Mouse (Mus musculus) kidney, adult 8-10 months (tissue): Measurements from ENCODE around the gene Adamtsl4.
"Not testable (repeated sequence)": the region's sequence is repeated elsewhere in the genome, so short reads cannot be mapped to it uniquely, and the experiment has no call there.

Source experiments
- DNase-seq, 2 experiments: peaks; one replicate each; pipeline ENCODE4 v3.0.0; 2022

Gene Adamtsl4

GRCm38 (mm10) chr3:95675301-95676092 lies 12.2 kb downstream of the Adamtsl4 start:
- DNase-seq, result peak; percentile 86 to 90

GRCm38 (mm10) chr3:95674812-95675211 lies 12.9 kb downstream of the Adamtsl4 start:
- peak; percentile 65 to 74 for DNase-seq

- peak; percentile 76 to 84 for DNase-seq
These were observed 13.5 kb downstream of the Adamtsl4 start for GRCm38 (mm10) chr3:95674236-95674635.

- no peak for DNase-seq
These were observed 14.0 kb downstream of the Adamtsl4 start for GRCm38 (mm10) chr3:95673707-95674211.

GRCm38 (mm10) chr3:95672861-95673706 lies 14.6 kb downstream of the Adamtsl4 start:
- DNase-seq, result no peak

- no peak for DNase-seq
These were observed 15.3 kb downstream of the Adamtsl4 start for GRCm38 (mm10) chr3:95672461-95672860.

- DNase-seq, result no peak
These were observed 16.5 kb downstream of the Adamtsl4 start for GRCm38 (mm10) chr3:95671201-95671600.

- DNase-seq, result not testable (repeated sequence)
These were observed 17.3 kb downstream of the Adamtsl4 start for GRCm38 (mm10) chr3:95670419-95670818.

- no peak for DNase-seq
These were observed 18.4 kb downstream of the Adamtsl4 start for GRCm38 (mm10) chr3:95669309-95669665.

GRCm38 (mm10) chr3:95668589-95669308 lies 19.0 kb downstream of the Adamtsl4 start:
- DNase-seq, result no peak

- peak; percentile 74 to 86 for DNase-seq
These were observed 19.7 kb downstream of the Adamtsl4 start for GRCm38 (mm10) chr3:95668026-95668425.

- no peak for DNase-seq
These were observed 20.2 kb downstream of the Adamtsl4 start for GRCm38 (mm10) chr3:95667521-95667920.

- DNase-seq, result peak in 1 of 2 experiments; percentile 67
These were observed 21.4 kb downstream of the Adamtsl4 start for GRCm38 (mm10) chr3:95666124-95666844.

GRCm38 (mm10) chr3:95664940-95665352 lies 22.8 kb downstream of the Adamtsl4 start:
- no peak for DNase-seq

- DNase-seq, result no peak
These were observed 23.6 kb downstream of the Adamtsl4 start for GRCm38 (mm10) chr3:95663969-95664608.

GRCm38 (mm10) chr3:95663486-95663885 lies 24.2 kb downstream of the Adamtsl4 start:
- no peak for DNase-seq

GRCm38 (mm10) chr3:95662724-95663449 lies 24.8 kb downstream of the Adamtsl4 start:
- no peak for DNase-seq

GRCm38 (mm10) chr3:95661945-95662715 lies 25.6 kb downstream of the Adamtsl4 start:
- peak; percentile 56 to 76 for DNase-seq

- DNase-seq, result no peak
These were observed 26.8 kb downstream of the Adamtsl4 start for GRCm38 (mm10) chr3:95660788-95661478.

GRCm38 (mm10) chr3:95659948-95660347 lies 27.8 kb downstream of the Adamtsl4 start:
- no peak for DNase-seq
